Comparison of ENCODE assay signal across 9 mouse cellular contexts in genomic region chr11:44924896-44925295, GRCm38 (mm10).
A peak's percentile ranks its signal among the peaks of the same experiment; 100 is the strongest.
DNase-seq lines count a peak whose midpoint lies in the region; ATAC-seq lines count a peak whose summit lies in the region.
"Had no signal": no experiment of that assay in that cellular context is flagged by ENCODE, and none has a peak within 500 bp of the region (broad histone marks: within the 10 kb centered on the region; RNA-seq: fewer than 3 reads in every experiment).

No protein-coding gene starts in this region.

- no peak overlapping the region for H3K4me3 ChIP-seq in limb, embryonic 10.5 days
- H3K4me3 ChIP-seq in heart, embryonic 11.5 days (ENCODE audit: low read depth, low read length) = no peak overlapping the region
- H3K4me3 ChIP-seq: liver, embryonic 15.5 days had no signal

- no peak overlapping the region for H3K4me2 ChIP-seq in heart, embryonic 11.5 days
- H3K4me2 ChIP-seq: liver, embryonic 15.5 days had no signal

- no peak overlapping the region for H3K9ac ChIP-seq in heart, embryonic 11.5 days (ENCODE audit: low read depth, low read length)
- H3K9ac ChIP-seq: liver, embryonic 15.5 days had no signal

- DNase-seq in lung, postnatal 10 days = peak; percentile 7
- DNase-seq in lung, postnatal 36 days = no peak
- DNase-seq in embryo, embryonic 10 days (ENCODE audit: low spot score) = peak; percentile 39
- peak; percentile 47 for DNase-seq in limb, embryonic 10.5 days (ENCODE audit: low spot score)
- DNase-seq in thymus, postnatal 25 days = peak; percentile 64
- DNase-seq in layer of hippocampus, postnatal 25 days (ENCODE audit: extremely low spot score in 1 of 2, low spot score in 1 of 2) = no peak
- DNase-seq: cerebellum, adult 9-10 months had no signal

- H3K27ac ChIP-seq in limb, embryonic 10.5 days = peak overlapping the region; percentile 78
- H3K27ac ChIP-seq in heart, embryonic 11.5 days (ENCODE audit: low read depth, low read length) = no peak overlapping the region
- H3K27ac ChIP-seq: liver, embryonic 15.5 days had no signal

- WGBS in limb, embryonic 10.5 days = 28% methylated on average over 8 of the region's 8 CpGs
- 39% methylated on average over 8 of the region's 8 CpGs for WGBS in heart, embryonic 11.5 days (ENCODE audit: insufficient replicate concordance)

- no peaks in the 10 kb centered on the region for H3K27me3 ChIP-seq in limb, embryonic 10.5 days (ENCODE audit: low read depth, poor library complexity, severe bottlenecking)
- H3K27me3 ChIP-seq in heart, embryonic 11.5 days (ENCODE audit: control insufficient read depth, insufficient read depth, low read length) = no peaks in the 10 kb centered on the region
- H3K27me3 ChIP-seq: liver, embryonic 15.5 days had no signal

- no peaks in the 10 kb centered on the region for H3K36me3 ChIP-seq in limb, embryonic 10.5 days
- H3K36me3 ChIP-seq in heart, embryonic 11.5 days (ENCODE audit: control insufficient read depth, insufficient read depth, low read length) = no peaks in the 10 kb centered on the region
- H3K36me3 ChIP-seq: liver, embryonic 15.5 days had no signal

- no peaks in the 10 kb centered on the region for H3K9me3 ChIP-seq in limb, embryonic 10.5 days (replicated peaks)
- no peaks in the 10 kb centered on the region for H3K9me3 ChIP-seq in heart, embryonic 11.5 days (replicated peaks; ENCODE audit: control insufficient read depth, low read length)
- H3K9me3 ChIP-seq: liver, embryonic 15.5 days had no signal

- ATAC-seq in heart, embryonic 11.5 days (replicated peaks; ENCODE audit: insufficient number of reproducible peaks, low FRiP score, low TSS enrichment) = no peak

- peaks cover 38% of the 10 kb centered on the region for H3K4me1 ChIP-seq in limb, embryonic 10.5 days
- H3K4me1 ChIP-seq in heart, embryonic 11.5 days (ENCODE audit: control insufficient read depth, insufficient read depth, low read length) = peaks cover 6% of the 10 kb centered on the region; the same call in 1 of the 2 replicates
- H3K4me1 ChIP-seq: liver, embryonic 15.5 days had no signal

Comparison
In these comparisons a context has a peak if more than half of its experiments do, and no peak if none do; other contexts are left out.
1. DNase-seq: peak in lung, postnatal 10 days (single experiment), embryo, embryonic 10 days (single experiment), limb, embryonic 10.5 days (single experiment) and thymus, postnatal 25 days (single experiment); none in lung, postnatal 36 days (single experiment) and layer of hippocampus, postnatal 25 days (0 of 2).